Mouse (Mus musculus) skeletal muscle tissue, adult 2 months (tissue): ENCODE results near the gene Hist1h4f.

ENCODE experiments used
- DNase-seq: peaks from one replicate; pipeline ENCODE4 v3.0.0-alpha.2; 2012; ENCODE audit warnings: low read depth, low spot score

The Hist1h4f gene

DNA sequence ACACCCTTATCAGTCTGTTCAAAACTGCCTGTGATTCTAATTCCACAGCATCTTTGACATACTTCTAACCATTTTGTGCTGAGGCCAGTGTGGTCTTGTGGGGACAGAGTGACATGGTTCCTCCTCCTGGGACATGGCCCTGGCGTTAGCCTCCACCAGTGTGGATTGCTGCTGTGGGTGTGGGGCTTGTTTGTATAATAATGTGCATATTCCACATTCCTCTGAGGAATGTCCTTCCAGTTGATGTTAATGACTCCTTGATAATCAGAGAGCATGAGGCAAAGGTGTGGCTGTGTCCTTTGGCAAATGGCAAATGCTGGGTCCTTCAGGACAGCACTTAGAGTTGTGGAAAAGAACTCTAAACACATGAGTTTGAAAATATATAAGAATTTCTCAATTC lies 37.9 kb downstream of the Hist1h4f start:
- DNase-seq, result no peak

- DNase-seq, result no peak
Measured at GRCm38 (mm10) chr13:23510127-23510526, 41.3 kb downstream of the Hist1h4f start.

DNA sequence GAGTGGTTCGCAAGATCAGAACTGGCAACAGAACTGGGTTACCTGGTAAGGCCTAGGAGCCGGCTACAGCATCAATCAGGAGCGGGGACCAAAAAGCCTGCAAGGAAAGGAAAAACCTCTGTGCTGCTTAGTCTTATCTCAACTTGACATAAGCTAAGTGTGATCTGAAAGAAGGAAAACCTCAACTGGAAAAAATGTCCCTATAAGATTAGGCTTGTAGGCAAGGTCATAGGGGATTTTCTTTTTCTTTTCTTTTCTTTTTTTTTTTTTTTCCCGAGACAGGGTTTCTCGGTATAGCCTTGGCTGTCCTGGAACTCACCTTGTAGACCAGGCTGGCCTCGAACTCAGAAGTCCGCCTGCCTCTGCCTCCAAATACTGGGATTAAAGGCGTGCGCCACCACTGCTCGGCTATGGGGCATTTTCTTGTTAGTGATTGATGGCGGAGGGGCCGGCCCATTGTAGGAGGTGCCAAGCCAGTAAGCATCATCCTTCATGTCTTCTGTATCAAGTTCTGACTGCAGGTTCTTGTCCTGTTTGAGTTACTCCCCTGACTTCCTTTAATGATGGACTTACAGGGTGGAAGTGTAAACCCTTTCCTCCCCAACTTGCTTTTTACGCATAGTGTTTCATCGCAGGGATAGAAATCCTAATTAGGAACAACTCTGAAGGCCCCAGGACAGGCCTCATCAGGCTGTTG lies 44.5 kb downstream of the Hist1h4f start:
- DNase-seq, result no peak

- DNase-seq, result no peak
Measured at GRCm38 (mm10) chr13:23506351-23506750, 45.1 kb downstream of the Hist1h4f start.

DNA sequence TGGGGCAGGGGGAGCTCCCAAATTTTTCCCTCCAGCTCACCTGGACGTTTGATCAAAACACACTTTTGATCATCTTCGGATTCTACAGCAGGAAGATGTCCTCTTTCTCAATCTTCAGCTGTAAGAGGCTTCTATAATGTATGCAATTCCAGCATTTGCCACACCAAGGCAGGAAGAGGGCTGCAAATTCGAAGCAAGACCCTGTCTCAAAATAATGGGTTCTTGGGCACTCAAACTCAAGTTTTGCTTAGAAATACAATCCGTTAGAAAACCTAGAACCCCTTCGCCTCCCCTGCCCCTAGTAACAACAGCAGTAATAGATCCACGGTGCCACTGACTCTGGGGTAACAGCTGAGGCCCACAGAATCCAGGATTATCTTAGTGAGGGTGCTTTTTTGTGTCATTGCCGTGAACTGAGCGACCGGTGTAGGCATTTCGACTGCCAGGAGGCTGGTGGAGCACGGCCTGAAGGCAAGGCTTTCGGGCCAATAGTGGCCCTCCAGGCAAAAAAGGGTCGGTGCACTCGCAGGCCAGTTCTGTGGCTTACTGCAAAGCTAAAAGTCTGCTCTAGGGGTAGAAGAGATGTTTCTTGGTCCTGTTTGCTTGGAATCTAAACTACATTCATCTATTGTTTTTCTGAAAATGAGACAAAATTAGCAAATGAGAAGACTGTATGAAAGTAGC lies 45.6 kb downstream of the Hist1h4f start:
- DNase-seq, result no peak

GRCm38 (mm10) chr13:23503797-23504196 lies 47.7 kb downstream of the Hist1h4f start:
- peak; percentile 10 for DNase-seq

- no peak for DNase-seq
Measured at GRCm38 (mm10) chr13:23502916-23503315, 48.5 kb downstream of the Hist1h4f start.

DNA sequence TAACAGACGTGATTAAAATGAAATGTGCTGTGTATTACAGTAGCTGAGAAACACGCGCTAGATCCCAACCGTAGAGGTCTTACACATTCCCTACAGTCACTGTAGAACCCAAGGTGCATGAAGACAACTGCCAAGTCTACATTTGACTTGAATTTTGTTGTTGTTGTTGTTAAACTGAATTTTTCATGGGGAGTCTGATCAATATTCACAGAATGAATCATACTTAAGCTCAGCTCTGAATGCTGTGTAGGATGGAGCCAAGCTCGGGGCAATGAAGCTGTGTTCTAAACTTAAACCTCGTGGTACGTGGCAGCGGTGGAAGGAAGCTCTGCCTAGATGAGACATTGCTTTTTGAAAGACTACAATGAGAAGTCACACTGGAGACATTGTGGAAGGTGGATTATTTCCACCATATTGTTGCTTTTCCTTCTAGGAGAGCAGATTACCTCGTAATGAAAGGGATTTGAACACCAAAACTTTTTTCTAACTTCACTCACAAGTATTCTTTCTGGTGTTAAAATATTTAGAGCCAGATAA lies 49.3 kb downstream of the Hist1h4f start:
- no peak for DNase-seq

DNA sequence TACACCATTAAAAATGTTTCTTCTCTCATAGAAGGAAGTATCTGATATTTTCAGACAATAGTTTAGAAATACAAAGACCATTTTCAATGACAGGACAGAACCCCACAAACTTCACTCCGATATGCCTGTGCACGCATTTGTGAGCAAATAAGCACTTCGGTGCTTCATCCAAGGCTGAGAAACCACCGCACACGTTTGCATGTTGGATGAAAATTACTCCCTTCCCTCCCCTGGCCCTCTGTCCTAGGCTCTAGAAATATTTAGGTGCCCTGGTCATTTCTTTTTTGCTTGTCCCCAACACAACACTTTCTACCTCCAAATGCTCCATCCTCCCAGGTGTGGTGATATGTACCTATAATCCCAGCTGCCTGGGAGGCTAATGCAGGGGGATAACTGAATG lies 49.9 kb downstream of the Hist1h4f start:
- DNase-seq, result no peak
